Mouse (Mus musculus): ENCODE data around the gene Gm17535.
A peak's percentile ranks its signal among the peaks of the same experiment; 100 is the strongest.
"Not testable (repeated sequence)": the region's sequence is repeated elsewhere in the genome, so short reads cannot be mapped to it uniquely, and the experiment has no call there.

The Gm17535 gene

GRCm38 (mm10) chr9:3024912-3025467, 9.4 kb upstream of the Gm17535 start, which contains the start of gene Gm10717:
Gm10717 (plus strand) TSS chr9:3025417.
- DNase-seq (ENCODE audit: low spot score): peak; percentile 55

GRCm38 (mm10) chr9:3025653-3026052, 8.7 kb upstream of the Gm17535 start:
- DNase-seq (ENCODE audit: low spot score): peak; percentile 64

GRCm38 (mm10) chr9:3026136-3026535, 8.3 kb upstream of the Gm17535 start:
- not testable (repeated sequence) for DNase-seq (ENCODE audit: low spot score)

- not testable (repeated sequence) for DNase-seq (ENCODE audit: low spot score)
Observed at GRCm38 (mm10) chr9:3026741-3027140, 7.7 kb upstream of the Gm17535 start.

GRCm38 (mm10) chr9:3027200-3027599, 7.2 kb upstream of the Gm17535 start:
- DNase-seq (ENCODE audit: low spot score): not testable (repeated sequence)

- DNase-seq (ENCODE audit: low spot score): peak; percentile 27
Observed at GRCm38 (mm10) chr9:3029276-3030000, 5.0 kb upstream of the Gm17535 start.

- not testable (repeated sequence) for DNase-seq (ENCODE audit: low spot score)
Observed at GRCm38 (mm10) chr9:3030677-3031318, 3.6 kb upstream of the Gm17535 start.

GRCm38 (mm10) chr9:3036577-3036976, 2.2 kb downstream of the Gm17535 start, which contains the start of gene Gm10715:
Gm10715 (plus strand) TSS chr9:3036877.
- not testable (repeated sequence) for DNase-seq (ENCODE audit: low spot score)

- not testable (repeated sequence) for DNase-seq (ENCODE audit: low spot score)
Observed at GRCm38 (mm10) chr9:3038161-3038560, 3.8 kb downstream of the Gm17535 start.
